Mouse (Mus musculus) megakaryocyte, embryonic 14.5 days (primary cell): Measurements from ENCODE around the gene Vps45.

Experiments used
- FLI1 ChIP-seq: IDR thresholded peaks from 2 replicates; pipeline ENCODE4 v1.6.1; 2012; ENCODE audit warnings: low read length, inconsistent platforms, mixed read lengths
- GATA1 ChIP-seq: IDR thresholded peaks from 3 replicates; pipeline ENCODE4 v1.6.1; 2012; ENCODE audit warnings: mixed read lengths, low read length, inconsistent platforms, borderline replicate concordance

- TF ChIP-seq GATA1 (no peak), FLI1 (no peak)
Observed at GRCm38 (mm10) chr3:96039857-96040662, 18.2 kb downstream of the Vps45 start.
